Mouse (Mus musculus): ENCODE data around the gene Nphp3.

The Nphp3 gene

DNA sequence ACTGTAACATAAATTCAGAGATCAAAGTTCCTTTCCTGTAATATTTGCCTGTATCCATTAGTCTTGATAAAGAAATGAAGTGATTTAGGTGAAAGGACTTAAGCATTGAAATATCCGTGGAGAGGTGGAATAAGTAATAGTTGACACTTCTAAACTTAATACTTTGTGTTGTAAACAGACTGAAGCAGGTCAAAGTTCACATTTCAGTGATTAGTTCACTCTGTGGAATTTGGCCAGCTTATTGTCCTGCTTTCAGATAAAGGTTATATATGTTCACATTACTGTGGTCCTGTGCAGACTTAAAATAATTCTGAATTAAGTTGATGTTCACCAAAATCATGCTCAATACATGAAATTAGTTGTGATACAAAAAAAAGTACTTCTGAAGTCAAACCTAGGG lies 62.2 kb downstream of the Nphp3 start:
- no peak for DNase-seq (ENCODE audit: low spot score)

DNA sequence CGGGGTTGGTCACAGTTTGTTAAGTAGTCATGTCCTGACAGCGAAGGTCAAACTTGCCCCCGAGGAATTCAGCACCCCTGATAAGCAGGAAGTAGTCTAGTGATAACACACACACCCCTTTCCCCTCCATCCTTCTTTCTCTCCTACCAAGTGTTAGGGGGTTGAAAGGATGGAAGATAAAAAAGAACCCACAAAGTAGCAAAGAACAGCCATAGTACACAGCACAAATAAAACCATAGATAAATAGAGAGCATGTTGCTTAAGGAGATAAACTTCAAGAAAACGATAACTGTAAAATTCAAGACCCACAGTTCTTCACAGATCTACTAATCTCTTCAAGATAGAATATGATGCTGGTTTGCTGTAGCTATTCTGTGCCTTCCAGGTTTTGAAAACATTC lies 67.9 kb downstream of the Nphp3 start:
- no peak for DNase-seq (ENCODE audit: low spot score)

DNA sequence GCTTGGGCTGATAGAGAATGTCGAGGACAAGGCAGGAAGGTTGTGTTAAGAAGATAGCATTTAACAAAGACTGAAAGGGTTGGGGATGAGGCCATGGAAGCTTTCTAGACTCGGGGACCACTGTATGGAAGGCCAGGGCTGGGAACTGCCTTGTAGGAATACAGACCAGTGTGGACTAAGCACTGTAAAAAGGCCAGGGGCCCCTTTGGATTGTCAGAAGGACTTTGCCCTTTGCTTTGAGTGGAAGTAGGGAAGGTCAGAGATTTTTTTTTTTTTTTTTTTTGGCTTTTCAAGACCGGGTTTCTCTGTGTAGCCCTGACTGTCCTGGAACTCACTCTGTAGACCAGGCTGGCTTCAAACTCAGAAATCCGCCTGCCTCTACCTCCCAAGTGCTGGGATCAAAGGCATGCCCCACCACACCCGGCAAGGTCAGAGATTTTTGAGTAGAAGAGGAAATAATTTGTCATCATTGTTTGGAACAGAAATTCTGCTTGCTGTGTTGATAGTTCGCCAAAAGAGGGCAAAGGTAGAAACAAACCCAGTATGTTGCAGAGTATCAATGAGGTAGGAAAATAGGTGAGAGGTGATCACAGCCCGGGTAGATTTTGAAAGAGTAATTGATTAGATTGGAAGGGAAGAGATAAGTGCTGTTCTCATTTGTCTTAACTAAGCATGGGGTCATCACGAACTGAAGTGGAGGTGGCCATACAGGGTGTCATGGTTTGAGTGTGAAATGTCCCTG lies 68.7 kb downstream of the Nphp3 start:
- DNase-seq (ENCODE audit: low spot score) = no peak

DNA sequence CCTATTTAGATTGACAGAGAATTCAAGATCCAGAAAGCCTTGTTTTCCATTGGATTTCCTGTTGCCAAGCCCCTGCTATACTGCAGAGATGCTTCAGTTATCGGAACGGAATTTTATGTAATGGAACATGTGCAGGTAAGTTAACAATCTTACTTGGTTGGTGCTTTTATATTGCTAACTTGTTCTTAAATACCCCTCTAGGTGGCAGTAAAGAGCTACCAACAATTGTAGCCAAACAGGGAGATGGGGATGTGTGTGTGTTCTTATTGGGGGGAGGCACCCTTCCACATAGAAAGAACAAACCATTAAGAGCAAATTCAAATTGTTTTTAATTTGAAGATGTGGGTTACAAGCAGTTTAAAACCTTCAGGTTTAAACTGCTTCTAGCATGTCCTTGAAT lies 73.5 kb downstream of the Nphp3 start:
- DNase-seq (ENCODE audit: low spot score) = no peak

DNA sequence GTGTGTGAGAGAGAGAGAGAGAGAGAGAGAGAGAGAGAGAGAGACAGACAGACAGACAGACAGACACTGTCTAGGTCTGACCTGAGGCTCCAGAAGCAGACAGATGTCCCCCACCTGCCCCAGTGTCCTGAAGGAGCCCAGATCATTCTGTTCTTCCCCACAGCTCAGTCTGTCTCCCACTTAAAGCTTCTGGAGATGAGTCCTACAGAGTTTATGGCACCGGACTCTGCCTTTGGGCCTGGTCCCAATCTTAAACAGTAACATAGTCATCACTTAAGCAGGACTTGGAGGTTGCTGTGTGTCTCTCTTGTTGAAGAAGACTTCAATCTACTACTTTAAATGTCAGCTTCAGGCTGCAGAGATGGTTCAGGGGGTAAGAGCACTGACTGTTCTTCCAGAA lies 76.4 kb downstream of the Nphp3 start:
- no peak for DNase-seq (ENCODE audit: low spot score)

DNA sequence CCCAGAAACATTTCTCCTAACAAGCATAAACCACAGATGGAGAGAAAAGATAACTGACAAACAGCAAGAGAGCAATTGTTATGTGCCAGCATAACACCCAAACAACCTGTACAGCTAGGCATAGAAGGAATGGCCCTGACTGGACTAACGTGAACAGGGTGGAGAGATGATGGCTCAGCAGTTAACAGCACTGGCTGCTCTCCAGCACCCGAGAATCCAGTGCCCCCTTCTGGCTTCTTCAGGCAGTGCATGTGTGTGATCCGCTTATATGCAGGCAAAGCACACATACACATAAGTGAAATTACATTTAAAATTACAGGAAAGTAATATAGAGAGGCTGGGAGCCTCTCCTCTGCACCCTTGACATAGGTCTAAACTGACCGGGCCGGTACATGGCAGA lies 77.0 kb downstream of the Nphp3 start:
- DNase-seq (ENCODE audit: low spot score) = no peak

DNA sequence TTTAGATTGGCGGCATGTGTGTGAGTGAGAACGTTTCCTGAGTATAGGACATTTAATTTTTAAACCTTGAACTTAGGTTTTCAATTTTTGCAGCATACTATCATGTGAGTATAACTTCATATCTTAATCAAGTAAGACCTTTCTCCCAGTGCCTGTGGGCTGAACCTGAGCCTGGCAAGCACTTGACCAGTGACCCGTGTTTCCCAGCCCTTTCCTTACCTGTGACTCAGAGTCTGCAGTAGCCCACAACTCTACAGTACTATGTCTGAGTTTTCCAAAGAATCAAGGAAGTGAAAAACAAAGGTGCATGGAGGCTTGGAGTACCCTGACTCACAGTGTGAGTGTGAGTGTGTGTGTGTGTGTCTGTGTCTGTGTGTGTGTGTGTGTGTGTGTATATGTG lies 77.7 kb downstream of the Nphp3 start:
- no peak for DNase-seq (ENCODE audit: low spot score)

DNA sequence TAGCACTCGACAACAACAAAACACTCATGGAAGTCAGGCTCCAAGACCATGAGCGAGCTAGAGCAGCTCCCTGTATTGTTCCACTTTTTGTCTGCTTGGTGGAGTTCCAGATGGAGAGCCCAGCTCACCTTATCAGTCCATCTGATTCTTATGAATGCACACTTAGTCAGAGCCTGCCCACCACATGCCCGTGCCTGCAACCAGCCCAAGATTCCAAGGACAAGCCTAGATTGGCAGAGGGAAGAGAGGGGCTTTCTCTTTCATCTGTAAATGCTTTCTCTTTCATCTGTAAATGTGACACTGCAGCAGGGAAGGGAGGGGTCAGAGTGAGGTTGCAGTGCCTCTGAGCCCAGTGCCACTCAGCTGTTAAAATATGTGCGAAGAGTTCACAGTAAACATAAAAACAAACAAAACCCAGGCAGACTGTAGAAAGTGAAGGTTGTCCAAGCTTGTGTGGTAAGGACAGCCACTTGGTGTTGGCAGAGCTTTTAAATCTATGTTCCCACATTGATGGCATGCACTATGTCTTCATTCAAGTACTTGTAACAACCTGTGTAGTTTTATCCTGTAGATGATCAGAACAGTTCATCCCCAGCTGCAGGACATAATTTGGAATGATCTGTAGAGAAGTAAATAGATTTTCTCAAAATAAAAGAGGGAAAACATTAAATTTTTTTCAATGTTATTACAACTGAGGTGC lies 83.5 kb downstream of the Nphp3 start:
- no peak for DNase-seq (ENCODE audit: low spot score)

DNA sequence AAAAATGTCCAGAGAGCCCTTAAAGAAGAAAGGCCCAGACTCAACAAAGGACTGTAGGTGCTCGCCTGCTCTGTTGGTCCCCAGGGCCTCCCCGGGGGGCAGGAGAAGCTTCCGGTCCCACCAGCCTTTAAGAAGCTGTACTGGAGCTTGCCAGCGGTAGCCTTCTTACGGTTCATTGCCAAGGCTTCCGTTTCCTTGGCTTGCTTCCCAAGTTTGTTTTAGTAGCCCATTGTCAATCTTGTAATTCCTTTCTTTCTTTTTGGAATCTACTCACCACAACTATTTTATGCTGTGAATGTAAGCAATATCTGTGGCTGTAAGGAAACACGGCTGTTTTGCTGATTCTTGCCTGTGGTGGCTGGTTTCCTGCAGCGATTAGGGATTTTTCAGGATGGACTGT lies 86.2 kb downstream of the Nphp3 start:
- DNase-seq (ENCODE audit: low spot score) = no peak

DNA sequence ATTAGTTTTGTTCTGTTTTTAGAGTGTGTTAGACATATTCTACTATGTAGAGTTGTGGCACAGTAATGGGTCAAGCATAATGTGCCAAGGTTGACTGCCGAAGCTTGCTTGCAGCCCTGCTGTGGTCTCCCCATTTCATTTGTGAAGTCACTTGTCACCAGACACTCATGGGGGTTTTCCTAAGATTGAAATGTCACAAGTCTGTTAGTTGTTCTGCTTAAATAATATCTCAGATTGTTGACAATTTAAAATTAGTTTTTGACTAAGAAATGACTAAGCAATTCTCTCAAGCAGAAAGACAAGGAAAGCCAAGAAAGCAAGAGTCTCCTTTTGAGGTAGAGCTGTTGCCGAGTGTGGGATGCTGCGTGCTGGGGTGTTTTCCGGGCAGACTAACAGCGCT lies 90.6 kb downstream of the Nphp3 start:
- DNase-seq (ENCODE audit: low spot score) = no peak
